Mouse (Mus musculus) cerebellum, adult 2 months (tissue): ENCODE measurements around the gene Zp3.

Experiments used
- CTCF ChIP-seq: fragments of 200-500 bp; IDR thresholded peaks from 2 replicates; pipeline ENCODE4 v1.5.1; 2011; ENCODE audit warnings: low read depth, mild to moderate bottlenecking, control low read depth, low read length, moderate library complexity, borderline replicate concordance; ENCODE audit not compliant: insufficient read depth
- POLR2A ChIP-seq: fragments of 200-500 bp; IDR thresholded peaks from 2 replicates; pipeline ENCODE4 v1.6.1; 2011; ENCODE audit warnings: low read length, control low read depth, borderline replicate concordance; ENCODE audit not compliant: insufficient read depth

GRCm38 (mm10) chr5:135963280-135963627 lies 16.6 kb upstream of the Zp3 start:
- no peak for TF ChIP-seq POLR2A
- no peak for TF ChIP-seq CTCF
